Mouse (Mus musculus) forebrain, embryonic 11.5 days (tissue): Measurements from ENCODE around the gene Kat6b. TPM values are rescaled to one million over a fixed set of nuclear protein-coding genes. Genes with fewer than 3 reads are reported as not detected.

Source experiments
- ATAC-seq: fragments of 200-750 bp; cut with Nextera tagmentation; replicated peaks from 2 replicates; pipeline ENCODE4 v1.8.0; 2017; ENCODE audit warnings: moderate TSS enrichment; ENCODE audit not compliant: low FRiP score
- DNase-seq: peaks from one replicate; pipeline ENCODE4 v3.0.0-alpha.2; 2017; ENCODE audit warnings: low spot score
- H3K27ac ChIP-seq: fragments of 300-500 bp; sonication (generic); 2 replicates; pipeline ENCODE4 v1.5.1; 2014; ENCODE audit warnings: low read depth, low read length
- H3K27me3 ChIP-seq: fragments of 300-500 bp; sonication (generic); 2 replicates; pipeline ENCODE4 v1.6.1; 2014; ENCODE audit warnings: mild to moderate bottlenecking, low read length, mixed read lengths; ENCODE audit not compliant: control insufficient read depth, insufficient read depth
- H3K36me3 ChIP-seq: fragments of 300-500 bp; sonication (generic); 2 replicates; pipeline ENCODE4 v1.6.1; 2014; ENCODE audit warnings: mild to moderate bottlenecking, low read length, moderate library complexity, mixed read lengths; ENCODE audit not compliant: control insufficient read depth, insufficient read depth
- H3K4me1 ChIP-seq: fragments of 300-500 bp; sonication (generic); replicated peaks from 2 replicates; pipeline ENCODE4 v1.6.1; 2014; ENCODE audit warnings: low read length, mixed read lengths; ENCODE audit not compliant: control insufficient read depth, insufficient read depth
- H3K4me2 ChIP-seq: fragments of 300-500 bp; sonication (generic); 2 replicates; pipeline ENCODE4 v1.6.1; 2014; ENCODE audit warnings: low read depth, mild to moderate bottlenecking, low read length, moderate library complexity, mixed read lengths; ENCODE audit not compliant: severe bottlenecking
- H3K4me3 ChIP-seq: fragments of 300-500 bp; sonication (generic); 2 replicates; pipeline ENCODE4 v1.5.1; 2014; ENCODE audit warnings: low read depth, low read length
- H3K9ac ChIP-seq: fragments of 300-500 bp; sonication (generic); 2 replicates; pipeline ENCODE4 v1.6.1; 2014; ENCODE audit warnings: low read length
- H3K9me3 ChIP-seq: fragments of 300-500 bp; sonication (generic); 2 replicates; pipeline ENCODE4 v1.6.1; 2016; ENCODE audit warnings: low read length, mixed read lengths; ENCODE audit not compliant: control insufficient read depth
- WGBS: fragments of 180-500 bp; shearing (Covaris S2); extraction: QIAGEN DNeasy Blood & Tissue Kit; methylation state at CpG from one replicate; pipeline ENCODE4 v1.1.7; 2014; 5-methylcytosine and 5-hydroxymethylcytosine counted together
- polyA plus RNA-seq: library from polyadenylated mRNA; unstranded; fragments of >200 nt; fragmentation: Nextera tagmentation; extraction: Ambion mirVana; gene quantifications from 2 replicates; pipeline ENCODE4 v1.2.1, GENCODE M21; 2014

The Kat6b gene
- polyA plus RNA-seq, 1 experiment from 2014 or later, result 34.5 TPM

DNA sequence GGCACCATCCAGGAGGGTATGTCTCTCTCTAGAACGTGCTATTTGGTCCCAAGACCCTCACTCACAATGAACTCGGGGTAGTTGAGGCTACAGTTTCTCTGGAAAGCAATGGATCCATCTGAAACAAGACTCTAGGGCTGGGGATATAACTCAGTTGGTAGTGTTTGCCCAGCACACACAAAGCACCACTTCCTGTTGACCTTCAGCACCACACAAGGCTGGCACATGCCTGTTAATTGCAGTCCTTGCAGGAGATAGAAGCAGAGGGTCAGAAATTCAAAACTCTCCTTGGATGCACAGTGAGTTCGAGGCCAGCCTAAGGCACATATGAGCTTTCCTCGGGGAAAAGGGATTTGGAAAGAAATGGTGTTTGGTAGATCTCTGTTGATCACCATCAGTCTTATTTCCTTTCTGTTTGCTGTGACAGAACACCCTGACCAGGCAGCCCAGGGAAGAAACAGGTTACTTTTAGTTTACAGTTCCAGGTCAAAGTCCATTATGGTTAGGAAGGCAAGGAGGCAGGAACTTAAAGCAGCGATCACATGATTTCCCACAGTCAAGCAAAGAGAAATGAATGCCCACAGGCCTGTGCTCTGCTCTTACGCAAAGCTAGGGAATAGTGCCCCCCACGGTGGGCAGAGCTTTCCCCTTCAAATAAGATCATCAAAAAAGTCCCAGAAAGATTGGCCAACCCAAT, 25.4 kb upstream of the Kat6b start:
- DNase-seq, result no peak
- Histone ChIP-seq H3K27me3 (no peaks in the 10 kb centered on the region), H3K9ac (no peak overlapping the region), H3K4me3 (no peak overlapping the region), H3K4me2 (no peak overlapping the region), H3K9me3 (no peaks in the 10 kb centered on the region), H3K36me3 (no peaks in the 10 kb centered on the region), H3K4me1 (no peaks in the 10 kb centered on the region), H3K27ac (no peak overlapping the region)
- 90% methylated on average over 7 of the region's 7 CpGs for WGBS
- ATAC-seq, result no peak

DNA sequence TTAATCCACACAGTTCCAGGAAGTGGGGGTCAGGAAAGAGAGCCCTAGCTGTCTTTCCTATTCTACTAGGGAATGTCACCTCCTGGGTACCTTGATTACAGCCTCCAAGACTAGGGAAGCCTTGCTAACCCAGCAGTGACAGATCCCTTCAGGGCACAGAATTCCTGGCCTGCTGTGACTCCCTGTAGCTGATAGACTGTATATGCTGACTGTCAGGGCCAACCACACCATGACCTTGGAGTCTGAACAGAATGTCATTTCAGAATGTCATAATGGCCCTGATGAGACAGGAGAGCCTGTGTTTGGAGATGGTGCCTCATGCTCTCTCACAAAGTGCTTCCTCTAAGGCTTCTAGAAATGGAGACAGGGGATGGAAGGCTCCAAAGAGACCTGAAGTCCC, 24.7 kb upstream of the Kat6b start:
- ATAC-seq (no peak), DNase-seq (no peak)
- no peaks in the 10 kb centered on the region for H3K27me3 ChIP-seq
- H3K27ac ChIP-seq, result no peak overlapping the region
- H3K9ac ChIP-seq, result no peak overlapping the region
- no peaks in the 10 kb centered on the region for H3K9me3 ChIP-seq
- H3K4me1 ChIP-seq, result no peaks in the 10 kb centered on the region
- no peaks in the 10 kb centered on the region for H3K36me3 ChIP-seq
- H3K4me3 ChIP-seq, result no peak overlapping the region
- H3K4me2 ChIP-seq, result no peak overlapping the region

DNA sequence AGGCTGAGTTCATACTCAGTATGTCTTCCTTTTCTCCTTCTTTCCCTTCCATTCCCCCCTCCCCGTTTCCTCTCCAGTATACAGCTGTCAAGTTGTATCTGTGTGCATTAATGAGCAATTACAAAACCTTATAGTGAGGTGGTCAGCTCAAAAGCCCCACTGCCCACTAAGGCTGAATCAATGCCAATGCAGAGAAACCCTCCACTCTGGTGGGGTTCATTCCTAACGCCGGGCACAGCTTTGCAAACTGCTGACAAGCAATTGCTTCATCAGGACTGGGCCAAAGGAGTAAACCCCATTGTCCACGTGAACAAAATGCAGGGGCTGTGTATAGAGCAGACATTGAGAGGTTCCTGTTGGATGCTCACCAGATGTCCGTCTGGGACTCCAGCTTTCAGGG, 23.4 kb upstream of the Kat6b start:
- H3K27ac ChIP-seq, result no peak overlapping the region
- no peaks in the 10 kb centered on the region for H3K4me1 ChIP-seq
- no peak overlapping the region for H3K9ac ChIP-seq
- no peaks in the 10 kb centered on the region for H3K27me3 ChIP-seq
- no peak for ATAC-seq
- 76% methylated on average over 5 of the region's 5 CpGs for WGBS
- no peaks in the 10 kb centered on the region for H3K9me3 ChIP-seq
- H3K36me3 ChIP-seq, result no peaks in the 10 kb centered on the region
- H3K4me3 ChIP-seq, result no peak overlapping the region
- H3K4me2 ChIP-seq, result no peak overlapping the region
- DNase-seq, result no peak

DNA sequence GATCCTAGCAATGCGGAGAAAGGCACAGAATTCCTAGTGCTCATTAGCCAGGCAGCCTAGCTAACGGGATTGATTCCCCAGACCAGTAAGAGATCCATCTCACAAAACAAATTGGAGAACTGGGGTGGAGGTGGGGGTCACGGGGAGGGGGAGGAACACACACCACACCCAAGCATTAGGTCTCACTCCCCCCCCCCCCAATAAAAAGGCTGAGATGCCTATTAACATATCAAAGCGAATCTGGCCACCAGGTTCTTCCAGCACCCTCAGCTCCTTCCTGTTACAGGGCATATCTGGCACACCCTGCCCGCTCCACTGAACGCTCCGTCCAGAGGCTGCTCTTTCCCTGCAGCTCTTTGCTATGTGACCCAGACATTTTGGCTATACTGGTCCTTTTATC, 22.5 kb upstream of the Kat6b start:
- no peak overlapping the region for H3K4me2 ChIP-seq
- DNase-seq (no peak), ATAC-seq (no peak)
- 80% methylated on average over 7 of the region's 7 CpGs for WGBS
- no peaks in the 10 kb centered on the region for H3K9me3 ChIP-seq
- H3K36me3 ChIP-seq, result no peaks in the 10 kb centered on the region
- no peak overlapping the region for H3K9ac ChIP-seq
- no peak overlapping the region for H3K27ac ChIP-seq
- H3K4me3 ChIP-seq, result no peak overlapping the region
- H3K27me3 ChIP-seq, result no peaks in the 10 kb centered on the region
- no peaks in the 10 kb centered on the region for H3K4me1 ChIP-seq

DNA sequence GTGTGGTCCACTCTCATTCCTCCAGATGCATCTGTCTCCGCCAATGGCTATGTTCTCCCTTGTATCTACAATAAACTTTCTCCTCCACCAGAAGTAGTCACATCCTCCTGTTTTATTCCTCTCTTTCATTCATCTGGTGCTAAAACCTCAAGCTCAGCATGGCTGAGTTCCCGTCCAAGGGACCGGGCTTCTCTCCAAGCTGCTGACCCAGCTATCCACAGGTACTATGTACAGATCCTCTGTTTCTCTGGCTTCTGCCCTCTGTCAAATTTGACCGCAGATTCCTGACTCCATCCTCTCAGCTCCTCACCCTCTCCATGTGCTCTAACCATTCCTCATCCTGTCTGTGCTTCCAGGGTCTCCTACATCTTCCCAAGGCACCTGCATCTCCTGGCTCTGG, 22.1 kb upstream of the Kat6b start:
- Histone ChIP-seq H3K9me3 (no peaks in the 10 kb centered on the region), H3K4me1 (no peaks in the 10 kb centered on the region), H3K4me2 (no peak overlapping the region), H3K27me3 (no peaks in the 10 kb centered on the region), H3K27ac (no peak overlapping the region), H3K36me3 (no peaks in the 10 kb centered on the region), H3K9ac (no peak overlapping the region), H3K4me3 (no peak overlapping the region)
- DNase-seq, result no peak
- 89% methylated on average over 4 of the region's 4 CpGs for WGBS
- ATAC-seq, result no peak

DNA sequence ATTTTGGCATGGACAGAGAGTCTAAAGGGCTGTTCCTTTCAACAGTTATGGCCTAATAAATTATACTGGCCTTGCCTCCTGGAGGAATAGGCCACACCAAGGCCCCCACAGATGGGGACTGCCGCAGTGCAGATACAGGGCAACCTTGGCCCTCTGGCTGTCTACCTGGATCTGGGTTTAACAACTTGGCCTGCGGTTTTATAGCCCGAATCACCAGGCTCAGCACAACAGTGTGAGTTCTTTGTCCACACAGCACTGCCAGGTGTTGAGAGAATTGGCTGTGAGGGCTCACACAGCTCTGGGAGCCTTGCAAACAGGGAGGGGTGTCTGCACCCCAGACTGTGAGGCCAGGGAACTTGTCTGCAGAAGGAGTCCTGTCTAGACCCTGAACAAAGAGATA, 18.8 kb upstream of the Kat6b start:
- Histone ChIP-seq H3K27ac (no peak overlapping the region), H3K9me3 (no peaks in the 10 kb centered on the region), H3K4me1 (no peaks in the 10 kb centered on the region), H3K4me2 (no peak overlapping the region), H3K9ac (no peak overlapping the region), H3K27me3 (no peaks in the 10 kb centered on the region), H3K36me3 (no peaks in the 10 kb centered on the region), H3K4me3 (no peak overlapping the region)
- ATAC-seq (no peak), DNase-seq (no peak)
- 92% methylated on average over 3 of the region's 3 CpGs for WGBS

DNA sequence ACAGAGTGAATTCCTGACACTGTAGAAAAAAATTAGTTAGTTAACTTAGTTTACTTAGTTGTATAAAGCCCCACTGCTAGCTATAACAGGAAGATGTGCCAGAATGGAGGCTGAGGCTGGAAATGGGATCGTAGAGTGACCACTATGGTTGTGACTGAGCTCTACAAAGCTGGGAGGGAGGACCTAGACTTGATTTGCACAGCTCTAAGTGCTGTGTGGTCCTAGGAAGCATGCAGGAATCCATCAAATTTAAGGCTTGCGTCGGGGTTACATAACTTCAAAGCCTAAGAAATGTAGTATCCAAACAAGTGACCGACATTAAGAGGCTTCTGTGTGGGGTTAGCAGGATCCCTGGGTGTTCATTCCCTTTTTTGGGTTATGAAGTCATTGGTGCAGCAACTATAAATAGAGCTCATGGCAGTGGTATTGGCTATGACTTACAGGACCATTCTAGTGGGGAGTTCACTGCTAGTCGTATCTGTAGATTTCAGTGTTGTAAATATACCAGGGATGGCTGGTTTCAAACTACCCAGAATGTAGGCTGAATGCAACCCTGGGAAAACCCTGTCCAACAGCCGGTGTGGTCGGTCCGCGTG, 18.0 kb upstream of the Kat6b start:
- H3K9ac ChIP-seq, result no peak overlapping the region
- no peak overlapping the region for H3K27ac ChIP-seq
- H3K4me2 ChIP-seq, result no peak overlapping the region
- no peak for DNase-seq
- H3K36me3 ChIP-seq, result no peaks in the 10 kb centered on the region
- H3K4me3 ChIP-seq, result no peak overlapping the region
- ATAC-seq, result no peak
- no peaks in the 10 kb centered on the region for H3K27me3 ChIP-seq
- WGBS, result 94% methylated on average over 9 of the region's 9 CpGs
- no peaks in the 10 kb centered on the region for H3K4me1 ChIP-seq
- no peaks in the 10 kb centered on the region for H3K9me3 ChIP-seq

DNA sequence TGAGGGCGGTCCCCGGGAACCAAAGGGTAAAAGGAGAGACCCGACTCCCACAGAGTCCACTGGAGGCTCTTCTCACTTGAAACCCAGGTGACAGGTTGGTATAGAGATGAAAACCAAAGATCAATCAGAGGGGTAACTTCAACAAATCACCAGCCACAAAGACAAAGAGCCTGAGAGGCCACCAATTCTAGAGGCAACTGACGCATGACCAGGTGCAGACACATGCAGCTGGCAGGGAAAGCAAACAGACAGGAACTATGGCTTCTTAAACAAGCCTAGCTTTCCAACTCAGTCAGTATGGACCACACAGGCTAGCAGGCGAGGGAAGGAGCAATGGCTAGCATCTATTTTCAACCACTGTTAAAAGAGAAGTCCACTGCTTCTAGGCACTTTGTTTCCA, 10.8 kb upstream of the Kat6b start:
- H3K27ac ChIP-seq, result no peak overlapping the region
- no peak overlapping the region for H3K4me3 ChIP-seq
- DNase-seq (no peak), ATAC-seq (no peak)
- H3K36me3 ChIP-seq, result no peaks in the 10 kb centered on the region
- H3K9ac ChIP-seq, result no peak overlapping the region
- 0 out of 2 replicates have a peak, but pooled peaks cover 2% of the 10 kb centered on the region for H3K4me1 ChIP-seq
- no peak overlapping the region for H3K4me2 ChIP-seq
- H3K9me3 ChIP-seq, result no peaks in the 10 kb centered on the region
- WGBS, result 87% methylated on average over 5 of the region's 5 CpGs
- no peaks in the 10 kb centered on the region for H3K27me3 ChIP-seq

DNA sequence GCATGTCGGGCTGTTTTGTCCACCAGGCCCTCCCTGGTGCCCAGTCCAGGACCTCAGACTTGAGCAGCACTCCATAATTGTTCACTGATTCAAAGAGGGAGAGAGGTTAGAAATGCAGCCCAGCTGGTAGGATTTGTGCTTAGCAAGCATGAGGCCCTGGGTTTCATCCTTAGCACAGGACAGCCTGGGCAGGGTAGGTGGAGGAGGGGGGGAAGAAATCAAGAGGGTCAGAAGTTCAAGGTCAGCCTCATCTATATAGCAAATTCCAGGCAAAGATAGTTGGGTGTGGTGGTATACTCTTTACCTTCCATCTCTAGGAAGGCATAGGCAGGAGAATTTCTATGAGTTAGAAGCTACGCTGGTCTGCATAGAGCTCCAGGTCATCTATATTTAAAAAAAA, 9.3 kb upstream of the Kat6b start:
- Histone ChIP-seq H3K27me3 (no peaks in the 10 kb centered on the region), H3K36me3 (no peaks in the 10 kb centered on the region), H3K9ac (no peak overlapping the region), H3K4me3 (no peak overlapping the region), H3K4me2 (no peak overlapping the region), H3K9me3 (no peaks in the 10 kb centered on the region), H3K27ac (no peak overlapping the region), H3K4me1 (0 out of 2 replicates have a peak, but pooled peaks cover 2% of the 10 kb centered on the region)
- ATAC-seq (no peak), DNase-seq (no peak)
- 91% methylated on average over 2 of the region's 2 CpGs for WGBS
